Mouse (Mus musculus) C2C12 (cell line): ENCODE measurements around the gene Txndc15.

Experiments used
- CTCF ChIP-seq: IDR thresholded peaks from one replicate; pipeline ENCODE4 v1.5.1; 2011; ENCODE audit not compliant: control insufficient read depth, insufficient read depth, insufficient read length
- FOSL1 ChIP-seq: IDR thresholded peaks from one replicate; pipeline ENCODE4 v1.8.0; 2011; ENCODE audit warnings: mild to moderate bottlenecking, low read length; ENCODE audit not compliant: poor library complexity, insufficient read depth, severe bottlenecking
- MAX ChIP-seq: IDR thresholded peaks from one replicate; pipeline ENCODE4 v1.6.1; 2011; ENCODE audit warnings: mild to moderate bottlenecking, control low read depth
- MYOD1 ChIP-seq: IDR thresholded peaks from one replicate; pipeline ENCODE4 v1.6.1; 2011; ENCODE audit warnings: low read depth; ENCODE audit not compliant: control insufficient read depth, insufficient read length
- MYOG ChIP-seq: IDR thresholded peaks from one replicate; pipeline ENCODE4 v1.6.1; 2011; ENCODE audit not compliant: control insufficient read depth, insufficient read length; ENCODE audit errors: extremely low read depth
- USF1 ChIP-seq: IDR thresholded peaks from one replicate; pipeline ENCODE4 v1.6.1; 2011; ENCODE audit warnings: low read depth, mild to moderate bottlenecking, control low read depth, moderate library complexity

GRCm38 (mm10) chr13:55715167-55715512 lies 690 bp downstream of the Txndc15 start:
- TF ChIP-seq CTCF (no peak), FOSL1 (no peak), MYOD1 (no peak), MAX (no peak), MYOG (no peak), USF1 (no peak)
